ENCODE assay signal across 16 mouse cellular contexts in the genomic region with DNA sequence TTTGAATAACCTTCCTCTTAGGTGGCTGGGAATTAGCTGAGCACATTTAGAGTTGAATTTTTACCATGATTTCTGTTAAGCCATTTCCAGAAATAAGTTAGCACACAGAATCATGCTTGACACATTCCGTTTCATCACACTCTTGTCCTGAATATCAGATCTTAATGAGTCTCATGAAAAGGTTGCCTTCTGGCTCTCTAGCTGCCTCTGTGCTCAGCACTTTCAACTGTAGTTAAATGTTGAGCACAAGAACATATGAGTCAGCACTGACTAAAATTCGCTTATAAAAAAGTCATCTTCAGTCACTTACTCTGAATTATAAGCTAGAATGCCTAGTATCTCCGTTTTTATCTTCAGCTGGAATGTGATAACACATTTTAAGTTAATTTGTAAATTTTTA.
"Had no signal": no experiment of that assay in that cellular context is flagged by ENCODE, and none has a peak within 500 bp of the region (broad histone marks: within the 10 kb centered on the region; RNA-seq: fewer than 3 reads in every experiment).

No protein-coding gene starts in this region.

- H3K4me3 ChIP-seq: limb, embryonic 12.5 days; liver, embryonic 13.5 days; lung, embryonic 15.5 days; megakaryocyte, embryonic 14.5 days; midbrain, embryonic 15.5 days; neural tube, embryonic 12.5 days had no signal

- H3K27ac ChIP-seq: limb, embryonic 12.5 days; liver, embryonic 13.5 days; lung, embryonic 15.5 days; macrophage; midbrain, embryonic 15.5 days; neural tube, embryonic 12.5 days; stomach, postnatal 0 days had no signal

- DNase-seq: kidney, adult 11 months; kidney, postnatal 10 days; kidney, postnatal 4 days; liver; liver, embryonic 13.5 days; liver, postnatal 0 days; lung, postnatal 14 days; thymus, adult 18-20 months; thymus, postnatal 25 days had no signal
